Mouse (Mus musculus): ENCODE measurements around the gene Plekhh1.

The Plekhh1 gene

GRCm38 (mm10) chr12:79028911-79029861 is at the start of gene Plekhh1:
Gene Plekhh1 (plus strand): TSS chr12:79029163.
- peak; percentile 31 to 63 for DNase-seq (ENCODE audit: low spot score in 2 of 2)

GRCm38 (mm10) chr12:78980683-78981091 is 48.3 kb upstream of the Plekhh1 start:
- DNase-seq (ENCODE audit: low spot score in 2 of 2), result peak in 1 of 2 experiments; percentile 11

- DNase-seq (ENCODE audit: low spot score in 2 of 2), result no peak
Measured at GRCm38 (mm10) chr12:78981131-78981530, 47.8 kb upstream of the Plekhh1 start.

- no peak for DNase-seq (ENCODE audit: low spot score in 2 of 2)
Measured at GRCm38 (mm10) chr12:78981938-78982825, 46.8 kb upstream of the Plekhh1 start.

- no peak for DNase-seq (ENCODE audit: low spot score in 2 of 2)
Measured at GRCm38 (mm10) chr12:78983296-78984034, 45.5 kb upstream of the Plekhh1 start.

- DNase-seq (ENCODE audit: low spot score in 2 of 2), result no peak
Measured at GRCm38 (mm10) chr12:78984035-78984432, 44.9 kb upstream of the Plekhh1 start.

GRCm38 (mm10) chr12:78987581-78988081 is 41.3 kb upstream of the Plekhh1 start:
- DNase-seq (ENCODE audit: low spot score in 2 of 2), result no peak

GRCm38 (mm10) chr12:78996271-78996670 is 32.7 kb upstream of the Plekhh1 start:
- DNase-seq (ENCODE audit: low spot score in 2 of 2), result no peak

- no peak for DNase-seq (ENCODE audit: low spot score in 2 of 2)
Measured at GRCm38 (mm10) chr12:78996711-78997110, 32.3 kb upstream of the Plekhh1 start.

GRCm38 (mm10) chr12:79002406-79002805 is 26.6 kb upstream of the Plekhh1 start:
- DNase-seq (ENCODE audit: low spot score in 2 of 2), result no peak

- no peak for DNase-seq (ENCODE audit: low spot score in 2 of 2)
Measured at GRCm38 (mm10) chr12:79002978-79003377, 26.0 kb upstream of the Plekhh1 start.

- DNase-seq (ENCODE audit: low spot score in 2 of 2), result no peak
Measured at GRCm38 (mm10) chr12:79005456-79005855, 23.5 kb upstream of the Plekhh1 start.

- DNase-seq (ENCODE audit: low spot score in 2 of 2), result no peak
Measured at GRCm38 (mm10) chr12:79006076-79006475, 22.9 kb upstream of the Plekhh1 start.

- DNase-seq (ENCODE audit: low spot score in 2 of 2), result peak; percentile 14 to 59
Measured at GRCm38 (mm10) chr12:79006478-79007125, 22.4 kb upstream of the Plekhh1 start.

- DNase-seq (ENCODE audit: low spot score in 2 of 2), result peak in 1 of 2 experiments; percentile 8
Measured at GRCm38 (mm10) chr12:79007126-79007753, 21.7 kb upstream of the Plekhh1 start, which contains the start of gene Tmem229b. Gene Tmem229b (minus strand): TSS chr12:79007627.

GRCm38 (mm10) chr12:79010569-79010968 is 18.4 kb upstream of the Plekhh1 start:
- DNase-seq (ENCODE audit: low spot score in 2 of 2), result no peak

GRCm38 (mm10) chr12:79016109-79016508 is 12.9 kb upstream of the Plekhh1 start:
- DNase-seq (ENCODE audit: low spot score in 2 of 2), result no peak

- no peak for DNase-seq (ENCODE audit: low spot score in 2 of 2)
Measured at GRCm38 (mm10) chr12:79017994-79018399, 11.0 kb upstream of the Plekhh1 start.

- DNase-seq (ENCODE audit: low spot score in 2 of 2), result no peak
Measured at GRCm38 (mm10) chr12:79021902-79022301, 7.1 kb upstream of the Plekhh1 start.

- peak; percentile 57 to 64 for DNase-seq (ENCODE audit: low spot score in 2 of 2)
Measured at GRCm38 (mm10) chr12:79022882-79023281, 6.1 kb upstream of the Plekhh1 start.

Data from urinary bladder, adult 18-20 months (tissue).